Mouse (Mus musculus): ENCODE measurements around the gene Gm48552. TPM values are rescaled to one million over a fixed set of nuclear protein-coding genes. Genes with fewer than 3 reads are reported as not detected.

Gene Gm48552
- polyA plus RNA-seq, 1 experiment, result 1.0 TPM

- TF ChIP-seq CTCF (conservative IDR thresholded peaks at IDR 0.05; ENCODE audit: insufficient read depth, insufficient read length, low read depth, low read length) (no peak), POLR2A (IDR thresholded peaks at IDR 0.05; ENCODE audit: low read depth, low read length) (no peak)
- no peaks in the 10 kb centered on the region for H3K36me3 ChIP-seq (ENCODE audit: control insufficient read depth, insufficient read depth, low read length)
- WGBS, result 96% methylated on average over 10 of the region's 10 CpGs
Observed at GRCm38 (mm10) chr10:81375322-81375721, 13.5 kb upstream of the Gm48552 start.

DNA sequence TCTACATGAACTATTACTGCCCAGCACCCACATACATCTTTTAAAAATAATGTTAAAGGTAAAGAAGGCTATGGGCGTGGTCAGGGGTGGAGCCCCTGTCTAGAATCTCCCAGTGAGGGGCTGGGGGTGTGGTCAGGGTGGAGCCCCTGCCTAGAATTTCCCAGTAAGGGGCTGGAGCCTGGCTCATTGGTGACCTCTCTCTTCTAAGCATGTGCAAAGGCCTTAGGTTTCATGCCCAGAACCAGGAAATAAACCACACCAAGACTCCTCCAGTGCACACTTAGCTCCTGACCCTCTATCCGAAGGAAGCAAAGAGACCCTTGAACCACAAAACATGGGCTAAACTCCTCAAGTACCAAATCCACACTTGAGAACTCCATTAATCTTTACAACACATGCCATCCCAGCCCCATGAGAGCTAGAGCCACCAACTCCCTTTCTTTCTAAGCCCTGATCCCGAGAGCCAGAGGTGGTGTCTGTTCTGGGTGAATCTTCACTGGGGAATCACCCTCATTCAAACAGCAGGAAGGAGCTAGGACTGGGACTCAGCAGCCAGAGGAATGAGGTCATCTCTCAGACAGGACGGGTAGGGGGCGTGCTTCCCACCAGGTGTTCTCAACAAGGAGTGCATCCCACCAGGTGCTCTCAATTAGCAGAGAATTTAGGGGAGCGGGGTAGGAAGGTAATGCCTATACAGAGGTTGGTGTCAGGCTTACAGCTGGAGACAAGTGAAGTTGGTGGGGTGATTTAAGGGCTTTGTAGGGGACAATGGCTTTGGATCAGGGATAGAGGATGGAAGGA lies 12.0 kb upstream of the Gm48552 start:
- DNase-seq, result no peak
- Histone ChIP-seq H3K4me3 (ENCODE audit: insufficient read depth, low read depth, low read length) (no peak overlapping the region), H3K4me1 (ENCODE audit: control insufficient read depth, insufficient read depth, low read length) (peaks cover 16% of the 10 kb centered on the region; the same call in 1 of the 2 replicates), H3K27ac (ENCODE audit: insufficient read depth, low read depth, low read length) (no peak overlapping the region), H3K36me3 (ENCODE audit: control insufficient read depth, insufficient read depth, low read length) (no peaks in the 10 kb centered on the region), H3K27me3 (replicated peaks; ENCODE audit: control insufficient read depth, insufficient read depth, low read length) (no peaks in the 10 kb centered on the region)
- 37% methylated on average over 6 of the region's 6 CpGs for WGBS
- TF ChIP-seq CTCF (conservative IDR thresholded peaks at IDR 0.05; ENCODE audit: insufficient read depth, insufficient read length, low read depth, low read length) (no peak), POLR2A (IDR thresholded peaks at IDR 0.05; ENCODE audit: low read depth, low read length) (no peak)

More at GRCm38 (mm10) chr10:81375322-81375721, 13.5 kb upstream of the Gm48552 start:
- DNase-seq, result no peak
- H3K27ac ChIP-seq (ENCODE audit: insufficient read depth, low read depth, low read length), result no peak overlapping the region
- no peak overlapping the region for H3K4me3 ChIP-seq (ENCODE audit: insufficient read depth, low read depth, low read length)
- H3K27me3 ChIP-seq (replicated peaks; ENCODE audit: control insufficient read depth, insufficient read depth, low read length), result no peaks in the 10 kb centered on the region
- peaks cover 16% of the 10 kb centered on the region; the same call in 1 of the 2 replicates for H3K4me1 ChIP-seq (ENCODE audit: control insufficient read depth, insufficient read depth, low read length)

- H3K4me3 ChIP-seq (ENCODE audit: insufficient read depth, low read depth, low read length), result peak overlapping the region; percentile 79
- H3K27ac ChIP-seq (ENCODE audit: insufficient read depth, low read depth, low read length), result no peak overlapping the region
- no peak for DNase-seq
- WGBS, result 37% methylated on average over 2 of the region's 2 CpGs
- H3K36me3 ChIP-seq (ENCODE audit: control insufficient read depth, insufficient read depth, low read length), result no peaks in the 10 kb centered on the region
- no peak for TF ChIP-seq CTCF (conservative IDR thresholded peaks at IDR 0.05; ENCODE audit: insufficient read depth, insufficient read length, low read depth, low read length)
- TF ChIP-seq POLR2A (IDR thresholded peaks at IDR 0.05; ENCODE audit: low read depth, low read length), result no peak
- H3K27me3 ChIP-seq (replicated peaks; ENCODE audit: control insufficient read depth, insufficient read depth, low read length), result no peaks in the 10 kb centered on the region
- peaks cover 16% of the 10 kb centered on the region; the same call in 1 of the 2 replicates for H3K4me1 ChIP-seq (ENCODE audit: control insufficient read depth, insufficient read depth, low read length)
Observed at GRCm38 (mm10) chr10:81377362-81377664, 11.5 kb upstream of the Gm48552 start.

- no peak for TF ChIP-seq CTCF (conservative IDR thresholded peaks at IDR 0.05; ENCODE audit: insufficient read depth, insufficient read length, low read depth, low read length)
- TF ChIP-seq POLR2A (IDR thresholded peaks at IDR 0.05; ENCODE audit: low read depth, low read length), result peak; percentile 25
- Histone ChIP-seq H3K27me3 (replicated peaks; ENCODE audit: control insufficient read depth, insufficient read depth, low read length) (no peaks in the 10 kb centered on the region), H3K27ac (ENCODE audit: insufficient read depth, low read depth, low read length) (peak within 1 kb of the TSS; percentile 26), H3K36me3 (ENCODE audit: control insufficient read depth, insufficient read depth, low read length) (no peaks in the 10 kb centered on the region), H3K4me1 (ENCODE audit: control insufficient read depth, insufficient read depth, low read length) (peaks cover 16% of the 10 kb centered on the region; the same call in 1 of the 2 replicates), H3K4me3 (ENCODE audit: insufficient read depth, low read depth, low read length) (peak within 1 kb of the TSS; percentile 79)
- 1% methylated on average over 51 of the region's 59 CpGs for WGBS
- DNase-seq, result no peak
Observed at GRCm38 (mm10) chr10:81377793-81378552, 10.8 kb upstream of the Gm48552 start, which contains the start of gene Fzr1. Fzr1 (minus strand) TSS chr10:81378516.

GRCm38 (mm10) chr10:81378553-81379182 lies 10.1 kb upstream of the Gm48552 start:
- H3K4me3 ChIP-seq (ENCODE audit: insufficient read depth, low read depth, low read length), result peak overlapping the region; percentile 49
- peak; percentile 100 for DNase-seq
- H3K27me3 ChIP-seq (replicated peaks; ENCODE audit: control insufficient read depth, insufficient read depth, low read length), result no peaks in the 10 kb centered on the region
- TF ChIP-seq POLR2A (IDR thresholded peaks at IDR 0.05; ENCODE audit: low read depth, low read length) (no peak), CTCF (conservative IDR thresholded peaks at IDR 0.05; ENCODE audit: insufficient read depth, insufficient read length, low read depth, low read length) (no peak)
- H3K36me3 ChIP-seq (ENCODE audit: control insufficient read depth, insufficient read depth, low read length), result no peaks in the 10 kb centered on the region
- no peak overlapping the region; the same call in 1 of the 2 replicates for H3K27ac ChIP-seq (ENCODE audit: insufficient read depth, low read depth, low read length)
- WGBS, result under 1% methylated on average over 46 of the region's 46 CpGs
- H3K4me1 ChIP-seq (ENCODE audit: control insufficient read depth, insufficient read depth, low read length), result peaks cover 16% of the 10 kb centered on the region; the same call in 1 of the 2 replicates

GRCm38 (mm10) chr10:81379183-81379553 lies 9.6 kb upstream of the Gm48552 start:
- H3K27ac ChIP-seq (ENCODE audit: insufficient read depth, low read depth, low read length), result no peak overlapping the region
- DNase-seq, result no peak
- WGBS, result 57% methylated on average over 3 of the region's 3 CpGs
- H3K27me3 ChIP-seq (replicated peaks; ENCODE audit: control insufficient read depth, insufficient read depth, low read length), result no peaks in the 10 kb centered on the region
- no peak for TF ChIP-seq CTCF (conservative IDR thresholded peaks at IDR 0.05; ENCODE audit: insufficient read depth, insufficient read length, low read depth, low read length)
- no peak for TF ChIP-seq POLR2A (IDR thresholded peaks at IDR 0.05; ENCODE audit: low read depth, low read length)
- H3K4me3 ChIP-seq (ENCODE audit: insufficient read depth, low read depth, low read length), result peak overlapping the region; percentile 49; the same call in 1 of the 2 replicates
- H3K4me1 ChIP-seq (ENCODE audit: control insufficient read depth, insufficient read depth, low read length), result peaks cover 16% of the 10 kb centered on the region; the same call in 1 of the 2 replicates
- H3K36me3 ChIP-seq (ENCODE audit: control insufficient read depth, insufficient read depth, low read length), result no peaks in the 10 kb centered on the region

Measured in kidney, adult 2 months (tissue).